Mouse (Mus musculus) cerebellum, adult 9-10 months (tissue): ENCODE results near the gene Mrpl9.

Source experiments
- DNase-seq: peaks from one replicate; pipeline ENCODE4 v3.0.0; 2022

Gene Mrpl9

DNA sequence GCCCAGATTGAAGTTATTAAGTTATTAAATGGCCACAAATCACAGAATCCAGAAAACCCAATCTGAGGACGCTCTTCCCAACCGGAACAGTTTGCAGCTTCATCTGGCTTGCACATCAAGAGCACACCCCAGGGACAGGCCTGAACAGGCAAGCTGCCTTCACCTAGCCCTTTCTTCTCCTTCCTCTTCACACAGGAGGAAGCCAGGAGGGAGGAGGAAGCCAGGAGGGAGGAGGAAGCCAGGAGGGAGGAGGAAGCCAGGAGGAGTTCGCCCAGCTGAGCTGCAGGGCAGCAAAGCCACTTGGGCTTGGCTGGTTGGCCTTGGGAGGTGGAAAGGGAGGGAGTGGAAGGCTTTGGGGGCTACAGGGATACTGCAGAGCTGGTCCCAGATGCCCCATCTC lies 25.8 kb downstream of the Mrpl9 start:
- no peak for DNase-seq

DNA sequence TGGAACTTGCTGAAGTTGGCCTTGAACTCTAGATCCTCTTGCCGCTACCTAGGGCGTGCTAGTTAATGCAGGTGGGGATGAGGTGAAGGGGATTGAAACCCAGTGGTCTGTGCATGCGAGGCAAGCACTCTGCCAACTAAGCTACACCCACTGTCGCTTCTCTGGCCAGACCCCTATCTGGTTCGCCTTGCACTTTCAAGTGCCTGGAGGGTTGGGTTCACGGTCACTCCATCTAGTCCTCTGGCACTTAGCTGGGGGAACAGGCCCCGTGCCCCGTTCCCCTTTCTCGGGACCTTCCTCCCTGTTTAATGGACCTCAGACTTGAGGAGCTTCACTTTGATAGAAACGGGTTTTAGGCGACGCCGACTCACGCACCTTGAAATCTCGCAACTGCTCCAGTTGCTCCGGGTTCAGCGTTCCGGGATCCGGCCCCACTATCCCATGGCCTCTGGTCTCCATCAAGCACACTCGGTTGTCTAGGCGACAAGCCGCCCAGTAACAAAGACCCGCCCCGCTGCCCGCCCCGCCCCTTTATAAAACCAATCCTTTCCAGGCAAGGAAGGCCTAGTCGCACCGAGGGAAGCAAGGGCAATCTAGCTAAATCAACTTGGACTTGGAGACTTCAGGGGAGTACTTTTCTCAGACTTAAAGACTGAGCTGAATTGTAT lies 29.5 kb downstream of the Mrpl9 start:
- no peak for DNase-seq

DNA sequence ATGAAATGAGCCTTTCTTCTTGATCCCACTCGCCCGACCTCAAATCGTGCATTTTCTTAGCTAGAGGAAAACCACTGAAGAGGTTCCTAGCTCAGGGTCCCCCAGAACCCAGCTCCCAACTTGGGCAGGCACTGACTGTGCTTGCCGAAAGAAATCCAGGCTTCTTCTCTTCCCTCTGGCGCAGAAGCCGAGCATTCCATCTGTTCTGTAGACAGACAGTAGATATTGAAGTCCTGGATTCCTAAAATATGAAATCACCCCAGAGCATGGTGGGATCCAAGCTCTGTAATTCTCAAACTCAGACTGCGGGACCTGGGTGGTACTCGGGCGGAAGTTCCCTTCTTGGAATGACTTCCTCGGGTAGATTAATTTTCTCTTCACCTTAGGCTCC lies 30.0 kb downstream of the Mrpl9 start:
- DNase-seq = no peak

DNA sequence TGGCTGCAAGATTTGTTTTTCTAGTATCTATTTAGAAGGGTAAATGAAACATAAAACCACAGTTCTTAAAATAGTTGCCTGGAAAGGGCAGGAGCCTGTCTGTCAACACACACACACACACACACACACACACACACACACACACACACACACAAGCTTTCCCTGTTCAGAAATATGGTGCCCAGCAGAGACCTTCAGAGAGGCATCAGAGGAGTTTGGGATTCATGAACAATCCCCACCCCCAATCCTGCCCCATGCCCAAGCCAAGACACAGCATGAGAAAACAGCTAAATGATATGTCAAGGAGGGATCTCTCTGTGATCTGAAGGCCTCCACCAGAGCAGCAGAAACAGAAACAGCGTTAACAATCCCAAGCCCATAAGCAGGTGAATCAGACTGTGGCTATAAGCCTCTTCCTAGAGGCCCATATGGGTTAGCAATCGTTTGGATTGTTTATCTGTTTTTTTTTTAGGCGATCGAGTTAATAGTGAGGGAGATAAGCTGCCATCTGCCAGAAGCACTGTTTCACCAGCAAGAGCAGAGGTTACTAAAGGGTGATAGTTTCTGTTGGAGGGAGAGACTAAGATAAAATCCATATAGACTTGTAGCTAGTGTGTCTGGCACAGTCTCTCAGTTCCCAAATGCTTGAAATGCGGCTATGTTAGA lies 30.6 kb downstream of the Mrpl9 start:
- DNase-seq = no peak

DNA sequence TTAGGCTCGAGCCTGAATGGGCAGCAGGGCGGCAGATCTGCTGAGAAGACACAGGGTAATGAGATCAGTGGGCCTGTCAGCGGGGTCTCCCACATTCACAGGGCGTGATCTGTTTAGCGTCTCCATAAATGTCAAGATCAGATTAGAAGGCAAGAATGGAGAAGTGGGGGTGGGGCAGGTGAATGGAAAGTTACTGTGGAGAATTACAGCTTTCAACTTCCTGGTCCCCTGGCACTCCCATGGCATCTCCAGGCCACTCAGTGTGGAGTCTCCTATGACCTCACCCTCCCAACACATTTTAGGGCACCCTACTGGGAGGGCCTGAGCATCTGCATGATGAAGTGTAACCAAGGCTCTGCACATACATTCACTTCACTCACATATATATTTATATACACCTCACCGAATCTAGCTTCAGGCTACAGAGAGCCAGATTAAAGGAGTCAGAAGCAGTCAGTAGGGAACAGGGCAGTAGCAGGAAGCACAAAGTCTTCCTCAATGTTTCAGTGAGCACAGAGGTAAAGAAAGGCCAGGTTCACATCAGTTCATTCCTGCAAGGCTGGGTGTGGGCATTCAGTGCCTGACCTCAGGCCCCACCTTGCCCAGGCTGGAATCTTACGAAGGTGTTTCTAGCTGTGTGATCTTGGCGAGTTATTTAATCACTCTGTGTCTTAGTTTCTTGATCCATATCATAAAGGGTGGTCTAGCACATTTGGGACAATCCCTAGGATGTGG lies 33.4 kb downstream of the Mrpl9 start:
- DNase-seq = peak; percentile 36

DNA sequence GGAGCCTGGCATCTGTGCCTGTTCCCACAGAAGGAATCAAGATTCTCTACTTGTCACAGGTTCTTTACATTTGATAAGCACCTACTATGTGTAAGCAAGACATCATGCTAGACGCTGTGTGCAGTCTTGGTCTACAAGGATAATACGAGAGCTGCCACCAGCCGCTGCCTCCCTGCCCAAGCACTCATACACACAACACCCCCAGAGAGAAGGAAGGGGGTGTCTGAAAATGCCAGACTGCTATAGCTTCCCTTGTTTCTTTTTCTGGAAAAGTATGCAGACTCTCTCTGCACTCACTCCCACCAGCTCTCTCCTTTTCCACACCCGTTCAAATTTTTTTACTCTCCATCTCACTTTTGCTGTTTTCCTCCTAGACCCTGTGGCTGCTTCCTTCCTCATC lies 34.3 kb downstream of the Mrpl9 start:
- DNase-seq = peak; percentile 56

DNA sequence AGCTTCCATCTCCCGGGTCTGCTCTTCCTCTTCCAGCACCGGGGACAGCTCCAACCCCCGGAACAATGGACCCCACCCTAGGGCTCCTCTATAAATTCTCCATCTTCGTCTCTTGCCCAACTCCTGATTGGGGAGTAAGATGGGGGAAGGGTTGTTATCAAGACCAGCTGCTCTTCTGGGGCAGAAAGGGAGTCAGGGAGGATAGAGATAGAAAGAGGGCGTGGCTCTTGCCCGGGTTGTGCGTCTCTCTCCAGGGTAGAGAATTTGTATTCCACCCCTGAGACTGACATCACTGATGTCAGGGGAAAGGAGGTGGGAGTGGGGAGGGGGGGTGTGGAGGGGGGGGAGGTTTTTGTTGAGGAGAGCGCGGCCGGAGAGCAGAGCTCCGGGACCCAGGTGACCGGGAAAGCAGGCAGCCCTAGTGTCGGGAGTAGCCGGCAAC lies 34.9 kb downstream of the Mrpl9 start, which contains the start of gene Celf3:
TSS of gene Celf3 (plus strand) at position 315 of the 442 bp plus-strand sequence.
- peak; percentile 91 for DNase-seq

DNA sequence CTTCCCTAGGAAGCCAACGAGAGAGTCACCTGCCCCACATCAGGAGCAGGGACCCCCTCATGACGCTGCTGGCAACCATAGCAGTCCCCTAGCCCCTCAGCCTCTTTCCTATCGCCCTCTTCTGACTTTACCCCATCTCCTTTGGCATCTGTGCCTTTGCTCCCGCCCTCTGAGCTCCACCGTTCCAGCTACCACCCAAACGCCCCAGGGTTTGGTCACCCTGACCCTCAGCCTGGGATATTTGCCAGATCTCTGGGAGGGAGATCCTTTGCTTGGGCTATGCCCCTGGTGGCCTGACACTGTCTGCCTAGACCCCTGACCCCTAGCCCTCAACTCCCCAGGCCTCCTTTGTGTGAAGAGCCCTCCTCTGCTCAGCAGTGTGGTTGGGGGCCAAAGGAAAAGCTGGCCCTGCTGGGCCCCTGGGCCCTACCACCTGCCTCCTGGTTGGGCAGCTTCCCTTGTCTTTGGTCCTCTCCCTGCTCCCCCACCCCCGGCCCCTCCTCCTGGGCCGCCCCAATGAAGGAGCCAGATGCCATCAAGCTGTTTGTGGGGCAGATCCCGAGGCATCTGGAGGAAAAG lies 35.6 kb downstream of the Mrpl9 start:
- DNase-seq = peak; percentile 63

DNA sequence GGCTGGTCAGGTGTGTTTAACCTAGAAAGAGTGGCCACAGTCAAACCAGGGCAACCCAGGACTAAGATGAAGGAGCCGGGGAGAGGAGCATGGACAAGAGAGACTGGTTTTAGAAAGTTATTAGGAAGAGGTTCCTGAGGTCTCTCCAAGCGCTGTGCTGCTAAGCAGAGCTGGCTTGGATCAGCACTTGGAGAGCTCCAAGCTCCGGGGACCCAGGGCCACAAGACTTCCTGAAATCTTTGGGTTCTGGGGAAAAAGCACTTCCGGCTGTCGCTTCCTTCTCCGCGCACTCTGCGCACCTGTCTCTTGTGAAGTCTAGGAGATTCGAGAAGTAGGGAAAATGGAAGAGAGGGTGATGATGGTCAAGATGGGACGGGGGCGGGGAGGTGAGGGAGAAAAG lies 36.4 kb downstream of the Mrpl9 start:
- DNase-seq = no peak

DNA sequence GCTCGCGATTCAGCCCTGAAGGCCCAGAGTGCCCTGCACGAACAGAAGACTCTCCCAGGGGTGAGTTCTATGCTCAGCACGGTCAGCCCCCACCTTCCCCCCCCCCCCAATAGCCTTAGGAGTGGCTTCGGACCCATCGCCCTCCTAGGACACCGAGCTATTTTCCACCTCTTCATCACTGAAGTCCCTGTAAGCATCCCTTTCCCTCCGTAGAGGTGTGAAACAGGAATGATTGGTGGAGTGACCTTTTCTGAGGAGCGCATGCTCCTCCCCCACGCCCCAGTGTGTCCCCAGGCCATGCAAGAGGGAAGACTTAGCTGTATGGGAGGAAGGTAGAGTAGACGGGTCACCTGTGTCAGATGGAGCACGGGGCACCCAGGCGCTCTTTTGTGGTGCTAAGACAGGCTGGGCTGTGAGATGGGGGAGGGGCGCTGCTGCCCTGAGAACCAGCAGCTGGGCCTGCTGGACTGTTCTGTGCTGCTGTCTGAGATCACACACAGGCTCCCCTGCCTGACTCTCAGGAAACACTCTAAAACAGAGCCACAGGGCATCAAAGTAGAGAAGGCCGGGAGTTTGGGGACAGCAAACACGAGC lies 37.3 kb downstream of the Mrpl9 start, which contains the start of gene Riiad1:
TSS of gene Riiad1 (minus strand) at position 51 of the 594 bp plus-strand sequence.
- DNase-seq = peak; percentile 26

DNA sequence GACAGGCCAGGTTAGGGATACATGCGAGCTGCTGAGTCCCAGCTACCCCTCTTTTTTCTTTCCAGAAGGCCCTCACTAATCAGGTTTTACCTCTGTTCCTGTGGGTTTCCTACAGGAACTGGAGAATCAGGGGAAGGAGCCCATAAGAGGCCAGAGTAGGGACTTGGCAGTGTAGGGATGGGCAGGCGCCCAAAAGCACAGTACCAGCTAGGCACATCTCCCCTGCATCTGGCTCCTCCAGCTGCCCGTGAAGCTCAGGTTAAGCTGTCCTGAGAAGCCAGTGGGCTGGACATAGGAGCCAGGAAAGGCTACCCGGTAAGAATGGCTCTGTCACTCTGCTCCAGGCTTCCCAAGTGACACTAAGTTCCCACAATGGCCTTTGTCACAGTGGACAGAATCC lies 38.3 kb downstream of the Mrpl9 start:
- DNase-seq = no peak

DNA sequence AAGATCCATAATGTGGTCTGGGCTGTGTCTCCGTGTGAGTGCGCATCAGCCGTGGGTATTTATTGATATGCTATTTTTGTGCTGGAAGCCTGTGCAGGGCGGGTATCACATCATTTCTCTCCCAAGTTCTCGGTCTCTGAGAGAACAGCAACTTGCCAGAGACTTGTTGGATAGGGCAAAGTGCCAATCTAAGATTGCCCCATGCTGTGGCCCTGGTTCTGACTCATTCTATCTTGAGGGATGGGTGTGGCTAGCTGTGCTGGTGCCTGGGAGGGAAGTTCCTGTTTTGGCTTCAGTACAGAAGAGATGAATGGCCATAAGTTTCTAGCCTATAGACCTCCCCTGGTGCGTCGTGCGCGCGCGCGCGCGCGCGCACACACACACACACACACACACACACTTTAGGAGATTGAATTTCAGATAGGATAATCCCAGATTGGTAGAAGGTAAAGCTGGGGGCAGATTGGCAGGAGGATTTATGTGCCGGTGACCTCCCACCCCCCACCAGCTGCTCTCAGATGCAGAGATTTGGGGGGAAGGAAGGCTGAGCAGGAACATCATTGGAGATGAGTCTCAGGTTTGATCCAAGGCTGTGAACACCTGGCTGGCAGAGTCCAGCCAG lies 39.8 kb downstream of the Mrpl9 start:
- peak; percentile 52 for DNase-seq

DNA sequence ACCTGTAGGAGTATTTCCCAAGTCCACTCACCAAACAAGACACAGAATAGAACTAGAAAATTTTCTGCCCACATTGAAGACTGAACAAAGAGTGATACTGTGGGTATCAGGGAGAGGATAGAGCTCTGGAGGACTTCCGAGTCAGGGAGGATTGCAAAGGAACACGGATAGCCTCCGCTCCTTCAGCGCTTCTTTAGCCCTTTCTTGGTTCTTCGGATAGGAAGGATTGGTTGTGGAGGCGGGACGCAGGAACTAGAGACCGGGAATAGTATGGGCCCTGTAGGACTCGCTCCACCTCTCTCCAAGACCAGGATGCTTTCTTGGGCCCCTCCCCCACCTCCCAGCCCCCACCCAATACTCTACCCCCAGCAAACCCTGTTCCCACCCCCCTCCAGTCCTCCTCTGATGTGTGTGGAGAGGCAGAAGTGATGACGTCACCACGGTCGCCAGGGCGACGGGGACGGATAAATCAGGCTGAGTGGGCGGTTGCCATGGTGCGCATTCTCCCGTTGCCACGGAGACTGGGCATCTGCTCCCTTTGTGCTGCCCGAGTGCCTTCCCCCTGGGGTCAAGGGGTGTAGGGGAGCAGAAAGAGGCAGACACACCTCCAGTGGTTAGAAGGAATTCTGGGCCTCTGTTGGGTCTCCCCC lies 40.8 kb downstream of the Mrpl9 start:
- DNase-seq = peak; percentile 77

DNA sequence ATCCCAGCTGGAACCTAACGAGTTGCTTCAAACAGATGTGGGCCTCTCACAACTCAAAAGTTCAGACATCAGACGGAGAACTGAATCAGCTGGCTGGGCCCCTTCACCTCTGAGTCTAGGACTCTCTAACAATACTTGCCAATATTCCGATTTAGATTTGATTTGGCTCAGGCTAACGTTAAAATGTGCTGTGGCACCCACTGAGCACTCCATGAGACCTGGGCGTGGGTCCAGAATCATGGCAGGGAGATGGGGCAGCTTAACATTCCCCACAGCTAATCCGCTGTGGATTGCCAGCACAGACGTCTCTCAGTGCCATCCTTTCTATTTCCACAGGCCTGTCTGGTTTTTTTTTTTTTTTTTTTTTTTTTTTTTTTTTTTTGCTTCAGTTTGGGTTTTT lies 42.8 kb downstream of the Mrpl9 start:
- DNase-seq = no peak

DNA sequence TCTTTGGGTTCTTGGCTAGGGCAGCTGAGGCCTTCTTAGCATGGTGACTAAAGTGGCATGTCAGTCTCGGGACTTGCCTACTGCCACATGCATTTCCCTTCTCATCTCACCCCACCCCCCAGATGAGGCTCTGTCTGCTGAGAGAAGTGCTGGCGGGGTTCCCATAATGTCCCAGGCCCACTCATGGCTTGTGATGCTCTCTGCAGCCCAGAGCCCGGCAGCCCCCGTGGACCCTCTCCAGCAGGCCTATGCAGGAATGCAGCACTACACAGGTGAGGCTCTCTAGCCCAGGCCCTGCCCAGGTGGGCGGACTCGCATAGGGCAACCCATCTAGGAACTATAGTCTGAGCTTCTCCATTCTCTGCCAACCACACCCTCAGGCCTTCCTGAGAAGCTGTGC lies 44.5 kb downstream of the Mrpl9 start:
- no peak for DNase-seq

DNA sequence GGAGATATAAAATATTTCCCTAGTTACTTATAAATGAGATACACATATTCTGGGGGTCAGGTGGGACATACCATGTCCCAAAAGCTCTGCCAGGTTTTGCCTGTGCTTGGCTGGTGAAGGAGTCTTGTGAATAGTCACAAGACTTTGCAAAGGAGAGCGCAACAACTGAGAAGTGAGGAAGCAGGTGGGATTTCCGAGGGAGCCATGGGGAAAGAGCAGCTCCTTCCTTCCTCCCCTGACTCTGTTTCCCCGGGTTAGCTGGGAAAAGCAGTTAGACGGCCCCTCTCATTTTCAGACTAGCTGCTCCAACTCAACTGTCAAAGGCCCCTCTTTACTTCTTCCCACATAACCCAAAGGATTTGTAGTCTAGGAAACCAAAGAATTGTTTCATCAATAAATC lies 54.0 kb downstream of the Mrpl9 start:
- DNase-seq = no peak
